Mouse (Mus musculus): ENCODE measurements at regions not wholly inside any gene's neighbourhood (a gene's known extent, or its start where the extent isn't known, plus 50 kb on each side); places are given as distances from the start of the nearest gene placed in this dataset.
"Not testable (repeated sequence)": the region's sequence is repeated elsewhere in the genome, so short reads cannot be mapped to it uniquely, and the experiment has no call there.

GRCm38 (mm10) chr10:117451396-117452185, 71.8 kb upstream of the Cpsf6 start:
- H3K27ac ChIP-seq (ENCODE audit: low read depth, low read length) = no peak overlapping the region
- H3K4me2 ChIP-seq = no peak overlapping the region
- H3K4me1 ChIP-seq (ENCODE audit: control insufficient read depth, insufficient read depth, low read length) = no peaks in the 10 kb centered on the region
- WGBS = 91% methylated on average over 9 of the region's 9 CpGs
- H3K4me3 ChIP-seq (ENCODE audit: low read depth, low read length) = no peak overlapping the region
- DNase-seq (ENCODE audit: low spot score, missing footprints) (no peak), ATAC-seq (ENCODE audit: low FRiP score) (no peak)
- no peak overlapping the region for H3K9ac ChIP-seq (ENCODE audit: low read length)
- H3K9me3 ChIP-seq (ENCODE audit: control insufficient read depth, low read length) = no peaks in the 10 kb centered on the region
- no peaks in the 10 kb centered on the region for H3K36me3 ChIP-seq (ENCODE audit: control insufficient read depth, insufficient read depth, low read length)
- no peaks in the 10 kb centered on the region for H3K27me3 ChIP-seq (ENCODE audit: control insufficient read depth, insufficient read depth, low read length)

GRCm38 (mm10) chr10:117450631-117451030, 70.8 kb upstream of the Cpsf6 start:
- 90% methylated on average over 4 of the region's 4 CpGs for WGBS
- Histone ChIP-seq H3K4me2 (no peak overlapping the region), H3K27ac (ENCODE audit: low read depth, low read length) (no peak overlapping the region), H3K4me1 (ENCODE audit: control insufficient read depth, insufficient read depth, low read length) (no peaks in the 10 kb centered on the region), H3K4me3 (ENCODE audit: low read depth, low read length) (no peak overlapping the region), H3K36me3 (ENCODE audit: control insufficient read depth, insufficient read depth, low read length) (no peaks in the 10 kb centered on the region), H3K9ac (ENCODE audit: low read length) (no peak overlapping the region), H3K27me3 (ENCODE audit: control insufficient read depth, insufficient read depth, low read length) (no peaks in the 10 kb centered on the region), H3K9me3 (ENCODE audit: control insufficient read depth, low read length) (no peaks in the 10 kb centered on the region)
- DNase-seq (ENCODE audit: low spot score, missing footprints) = no peak
- no peak for ATAC-seq (ENCODE audit: low FRiP score)

GRCm38 (mm10) chr10:117450240-117450569, 70.4 kb upstream of the Cpsf6 start:
- Histone ChIP-seq H3K36me3 (ENCODE audit: control insufficient read depth, insufficient read depth, low read length) (no peaks in the 10 kb centered on the region), H3K4me1 (ENCODE audit: control insufficient read depth, insufficient read depth, low read length) (no peaks in the 10 kb centered on the region), H3K4me3 (ENCODE audit: low read depth, low read length) (no peak overlapping the region), H3K9ac (ENCODE audit: low read length) (no peak overlapping the region), H3K27me3 (ENCODE audit: control insufficient read depth, insufficient read depth, low read length) (no peaks in the 10 kb centered on the region), H3K27ac (ENCODE audit: low read depth, low read length) (no peak overlapping the region), H3K9me3 (ENCODE audit: control insufficient read depth, low read length) (no peaks in the 10 kb centered on the region), H3K4me2 (no peak overlapping the region)
- ATAC-seq (ENCODE audit: low FRiP score) (no peak), DNase-seq (ENCODE audit: low spot score, missing footprints) (no peak)
- WGBS = 92% methylated on average over 1 of the region's 1 CpGs

GRCm38 (mm10) chr10:117449416-117450239, 69.8 kb upstream of the Cpsf6 start:
- Histone ChIP-seq H3K4me2 (no peak overlapping the region), H3K36me3 (ENCODE audit: control insufficient read depth, insufficient read depth, low read length) (no peaks in the 10 kb centered on the region), H3K4me3 (ENCODE audit: low read depth, low read length) (no peak overlapping the region), H3K9ac (ENCODE audit: low read length) (no peak overlapping the region), H3K4me1 (ENCODE audit: control insufficient read depth, insufficient read depth, low read length) (no peaks in the 10 kb centered on the region), H3K27ac (ENCODE audit: low read depth, low read length) (no peak overlapping the region), H3K27me3 (ENCODE audit: control insufficient read depth, insufficient read depth, low read length) (no peaks in the 10 kb centered on the region), H3K9me3 (ENCODE audit: control insufficient read depth, low read length) (no peaks in the 10 kb centered on the region)
- DNase-seq (ENCODE audit: low spot score, missing footprints) (no peak), ATAC-seq (ENCODE audit: low FRiP score) (no peak)
- WGBS = 85% methylated on average over 3 of the region's 3 CpGs

- not testable (repeated sequence) for ATAC-seq (ENCODE audit: low FRiP score); DNase-seq (ENCODE audit: low spot score, missing footprints); H3K9ac ChIP-seq (ENCODE audit: low read length); H3K36me3 ChIP-seq (ENCODE audit: control insufficient read depth, insufficient read depth, low read length); H3K4me2 ChIP-seq; H3K9me3 ChIP-seq (ENCODE audit: control insufficient read depth, low read length); H3K27ac ChIP-seq (ENCODE audit: low read depth, low read length); H3K27me3 ChIP-seq (ENCODE audit: control insufficient read depth, insufficient read depth, low read length); H3K4me3 ChIP-seq (ENCODE audit: low read depth, low read length); H3K4me1 ChIP-seq (ENCODE audit: control insufficient read depth, insufficient read depth, low read length)
- WGBS = 97% methylated on average over 3 of the region's 3 CpGs
These were observed 69.0 kb upstream of the Cpsf6 start for GRCm38 (mm10) chr10:117448783-117449182.

GRCm38 (mm10) chr10:117447626-117448025, 67.8 kb upstream of the Cpsf6 start:
- no peak for ATAC-seq (ENCODE audit: low FRiP score)
- Histone ChIP-seq H3K4me3 (ENCODE audit: low read depth, low read length) (no peak overlapping the region), H3K36me3 (ENCODE audit: control insufficient read depth, insufficient read depth, low read length) (no peaks in the 10 kb centered on the region), H3K9me3 (ENCODE audit: control insufficient read depth, low read length) (peaks cover 5% of the 10 kb centered on the region; the same call in 1 of the 2 replicates), H3K27me3 (ENCODE audit: control insufficient read depth, insufficient read depth, low read length) (peaks cover 3% of the 10 kb centered on the region; the same call in 1 of the 2 replicates), H3K27ac (ENCODE audit: low read depth, low read length) (no peak overlapping the region), H3K4me2 (no peak overlapping the region), H3K9ac (ENCODE audit: low read length) (no peak overlapping the region), H3K4me1 (ENCODE audit: control insufficient read depth, insufficient read depth, low read length) (no peaks in the 10 kb centered on the region)
- DNase-seq (ENCODE audit: low spot score, missing footprints) = no peak
- 95% methylated on average over 8 of the region's 8 CpGs for WGBS

- DNase-seq (ENCODE audit: low spot score, missing footprints) (no peak), ATAC-seq (ENCODE audit: low FRiP score) (no peak)
- H3K27ac ChIP-seq (ENCODE audit: low read depth, low read length) = no peak overlapping the region
- H3K9me3 ChIP-seq (ENCODE audit: control insufficient read depth, low read length) = peaks cover 5% of the 10 kb centered on the region; the same call in 1 of the 2 replicates
- 70% methylated on average over 8 of the region's 8 CpGs for WGBS
- H3K36me3 ChIP-seq (ENCODE audit: control insufficient read depth, insufficient read depth, low read length) = no peaks in the 10 kb centered on the region
- no peak overlapping the region for H3K4me3 ChIP-seq (ENCODE audit: low read depth, low read length)
- peaks cover 5% of the 10 kb centered on the region for H3K27me3 ChIP-seq (ENCODE audit: control insufficient read depth, insufficient read depth, low read length)
- H3K9ac ChIP-seq (ENCODE audit: low read length) = no peak overlapping the region
- no peaks in the 10 kb centered on the region for H3K4me1 ChIP-seq (ENCODE audit: control insufficient read depth, insufficient read depth, low read length)
- no peak overlapping the region for H3K4me2 ChIP-seq
These were observed 67.4 kb upstream of the Cpsf6 start for GRCm38 (mm10) chr10:117447206-117447605.

GRCm38 (mm10) chr10:117446776-117447175, 67.0 kb upstream of the Cpsf6 start:
- Histone ChIP-seq H3K36me3 (ENCODE audit: control insufficient read depth, insufficient read depth, low read length) (no peaks in the 10 kb centered on the region), H3K4me2 (no peak overlapping the region), H3K4me3 (ENCODE audit: low read depth, low read length) (no peak overlapping the region), H3K27me3 (ENCODE audit: control insufficient read depth, insufficient read depth, low read length) (peaks cover 5% of the 10 kb centered on the region), H3K9me3 (ENCODE audit: control insufficient read depth, low read length) (peaks cover 5% of the 10 kb centered on the region; the same call in 1 of the 2 replicates), H3K27ac (ENCODE audit: low read depth, low read length) (no peak overlapping the region), H3K9ac (ENCODE audit: low read length) (no peak overlapping the region), H3K4me1 (ENCODE audit: control insufficient read depth, insufficient read depth, low read length) (no peaks in the 10 kb centered on the region)
- WGBS = 88% methylated on average over 7 of the region's 7 CpGs
- DNase-seq (ENCODE audit: low spot score, missing footprints) (no peak), ATAC-seq (ENCODE audit: low FRiP score) (no peak)

GRCm38 (mm10) chr10:117445801-117446490, 66.1 kb upstream of the Cpsf6 start:
- Histone ChIP-seq H3K27ac (ENCODE audit: low read depth, low read length) (no peak overlapping the region), H3K4me1 (ENCODE audit: control insufficient read depth, insufficient read depth, low read length) (peaks cover 5% of the 10 kb centered on the region; the same call in 1 of the 2 replicates), H3K9me3 (ENCODE audit: control insufficient read depth, low read length) (peaks cover 5% of the 10 kb centered on the region; the same call in 1 of the 2 replicates), H3K9ac (ENCODE audit: low read length) (no peak overlapping the region), H3K36me3 (ENCODE audit: control insufficient read depth, insufficient read depth, low read length) (no peaks in the 10 kb centered on the region), H3K4me2 (no peak overlapping the region), H3K4me3 (ENCODE audit: low read depth, low read length) (no peak overlapping the region), H3K27me3 (ENCODE audit: control insufficient read depth, insufficient read depth, low read length) (peaks cover 5% of the 10 kb centered on the region)
- DNase-seq (ENCODE audit: low spot score, missing footprints) (no peak), ATAC-seq (ENCODE audit: low FRiP score) (no peak)
- WGBS = 92% methylated on average over 15 of the region's 15 CpGs
